22 mouse cellular contexts compared by ENCODE assay signal in genomic region chr10:5205977-5206376, GRCm38 (mm10).
A peak's percentile ranks its signal among the peaks of the same experiment; 100 is the strongest.
DNase-seq lines count a peak whose midpoint lies in the region; ATAC-seq and TF ChIP-seq lines count a peak whose summit lies in the region.
"Had no signal": no experiment of that assay in that cellular context is flagged by ENCODE, and none has a peak within 500 bp of the region (broad histone marks: within the 10 kb centered on the region; RNA-seq: fewer than 3 reads in every experiment).

No protein-coding gene starts in this region.

- no peak overlapping the region for H3K9ac ChIP-seq in stomach, embryonic 14.5 days (replicated peaks; ENCODE audit: low read depth, low read length)
- no peak overlapping the region for H3K9ac ChIP-seq in stomach, postnatal 0 days (ENCODE audit: low read length)
- H3K9ac ChIP-seq in liver, embryonic 15.5 days: peak overlapping the region; percentile 7; the same call in 1 of the 2 replicates
- H3K9ac ChIP-seq: embryonic facial prominence, embryonic 13.5 days; hindbrain, embryonic 14.5 days; limb, embryonic 15.5 days had no signal

- intact Hi-C loops in heart, postnatal 36 days (cut with DNase I): no loop called here

- 91% methylated on average over 3 of the region's 3 CpGs for WGBS in stomach, embryonic 14.5 days
- WGBS in stomach, postnatal 0 days: 91% methylated on average over 3 of the region's 3 CpGs
- WGBS in liver, embryonic 15.5 days (ENCODE audit: insufficient replicate concordance): 20% methylated on average over 3 of the region's 3 CpGs

- TF ChIP-seq CTCF in stomach, postnatal 0 days (IDR thresholded peaks at IDR 0.05; ENCODE audit: low read depth): no peak

- no peak for TF ChIP-seq EP300 in stomach, postnatal 0 days (optimal IDR thresholded peaks at IDR 0.05)

- no peaks in the 10 kb centered on the region for H3K9me3 ChIP-seq in stomach, embryonic 14.5 days (ENCODE audit: control insufficient read depth, low read depth, low read length)
- H3K9me3 ChIP-seq in stomach, postnatal 0 days (ENCODE audit: control insufficient read depth, low read length): no peaks in the 10 kb centered on the region
- no peaks in the 10 kb centered on the region for H3K9me3 ChIP-seq in liver, embryonic 15.5 days (replicated peaks)
- H3K9me3 ChIP-seq: embryonic facial prominence, embryonic 13.5 days; forebrain, embryonic 10.5 days; limb, embryonic 15.5 days; megakaryocyte, embryonic 14.5 days had no signal

- H3K27me3 ChIP-seq in stomach, embryonic 14.5 days (ENCODE audit: control insufficient read depth, insufficient read depth, low read length): no peaks in the 10 kb centered on the region
- H3K27me3 ChIP-seq in stomach, postnatal 0 days (ENCODE audit: control insufficient read depth, insufficient read depth, low read length): no peaks in the 10 kb centered on the region
- H3K27me3 ChIP-seq in liver, embryonic 15.5 days: no peaks in the 10 kb centered on the region
- H3K27me3 ChIP-seq: embryonic facial prominence, embryonic 13.5 days; limb, embryonic 15.5 days; megakaryocyte, embryonic 14.5 days had no signal

- H3K27ac ChIP-seq in stomach, embryonic 14.5 days (ENCODE audit: low read length): no peak overlapping the region
- H3K27ac ChIP-seq in stomach, postnatal 0 days (replicated peaks): no peak overlapping the region
- H3K27ac ChIP-seq in liver, embryonic 15.5 days (replicated peaks): peak overlapping the region; percentile 86
- H3K27ac ChIP-seq: embryonic facial prominence, embryonic 13.5 days; forebrain, embryonic 10.5 days; hindbrain, embryonic 14.5 days; kidney, postnatal 0 days; limb, embryonic 15.5 days had no signal

- no peak overlapping the region for H3K4me2 ChIP-seq in stomach, embryonic 14.5 days (replicated peaks; ENCODE audit: low read depth, low read length)
- no peak overlapping the region for H3K4me2 ChIP-seq in stomach, postnatal 0 days (replicated peaks; ENCODE audit: low read depth)
- peak overlapping the region; percentile 57 for H3K4me2 ChIP-seq in liver, embryonic 15.5 days
- H3K4me2 ChIP-seq: embryonic facial prominence, embryonic 13.5 days; heart, embryonic 11.5 days; hindbrain, embryonic 14.5 days; limb, embryonic 15.5 days had no signal

- no peak overlapping the region for H3K4me3 ChIP-seq in stomach, embryonic 14.5 days (ENCODE audit: low read depth, low read length)
- H3K4me3 ChIP-seq in stomach, postnatal 0 days (ENCODE audit: low read depth, low read length): no peak overlapping the region
- H3K4me3 ChIP-seq in liver, embryonic 15.5 days (replicated peaks): peak overlapping the region; percentile 12; the same call in 1 of the 2 replicates
- H3K4me3 ChIP-seq: embryonic facial prominence, embryonic 13.5 days; forebrain, embryonic 10.5 days; limb, embryonic 15.5 days; megakaryocyte, embryonic 14.5 days had no signal

- H3K36me3 ChIP-seq in stomach, embryonic 14.5 days (ENCODE audit: control insufficient read depth, insufficient read depth, low read length): peaks cover 11% of the 10 kb centered on the region; the same call in 1 of the 2 replicates
- H3K36me3 ChIP-seq in stomach, postnatal 0 days (ENCODE audit: control insufficient read depth, insufficient read depth, low read length): peaks cover 9% of the 10 kb centered on the region; the same call in 1 of the 2 replicates
- 0 out of 2 replicates have a peak, but pooled peaks cover 6% of the 10 kb centered on the region for H3K36me3 ChIP-seq in liver, embryonic 15.5 days (replicated peaks)
- H3K36me3 ChIP-seq: forebrain, embryonic 10.5 days had no signal

- ATAC-seq in stomach, embryonic 14.5 days (ENCODE audit: insufficient number of reproducible peaks, insufficient read depth, low FRiP score, low read depth): peak; percentile 51; the same call in 1 of the 2 replicates
- no peak for ATAC-seq in stomach, postnatal 0 days (ENCODE audit: low FRiP score, low TSS enrichment)
- peak; percentile 82 for ATAC-seq in erythroid progenitor cell, adult 5-6 weeks (replicated peaks; ENCODE audit: low FRiP score, poor library complexity, severe bottlenecking)
- peak; percentile 92 for ATAC-seq in liver, embryonic 15.5 days (ENCODE audit: insufficient read depth)
- ATAC-seq in monocyte, adult 5-6 weeks (replicated peaks; ENCODE audit: insufficient number of reproducible peaks, low FRiP score, low TSS enrichment, poor library complexity, severe bottlenecking): no peak
- ATAC-seq: midbrain, embryonic 16.5 days had no signal

- no peaks in the 10 kb centered on the region for H3K4me1 ChIP-seq in stomach, embryonic 14.5 days (ENCODE audit: control insufficient read depth, insufficient read depth, low read length)
- no peaks in the 10 kb centered on the region for H3K4me1 ChIP-seq in stomach, postnatal 0 days (replicated peaks; ENCODE audit: control insufficient read depth, insufficient read depth)
- H3K4me1 ChIP-seq in liver, embryonic 15.5 days (replicated peaks): peaks cover 66% of the 10 kb centered on the region
- H3K4me1 ChIP-seq: forebrain, embryonic 10.5 days had no signal

- DNase-seq in stomach, postnatal 0 days (ENCODE audit: low spot score): no peak
- no peak for DNase-seq in adrenal gland, postnatal 4 days (ENCODE audit: low spot score in 2 of 2)
- no peak for DNase-seq in heart, postnatal 36 days
- DNase-seq: adrenal gland, postnatal 36 days; B cell, adult 2 months; cerebellum, adult 8-10 months; heart, postnatal 10 days; kidney, adult 18-20 months; lung, postnatal 10 days; right cerebral cortex, postnatal 14 days had no signal

Comparison
In these comparisons a context has a peak if more than half of its experiments do, and no peak if none do; other contexts are left out.
1. ATAC-seq: peak in stomach, embryonic 14.5 days (single experiment), erythroid progenitor cell, adult 5-6 weeks (single experiment) and liver, embryonic 15.5 days (single experiment); none in stomach, postnatal 0 days (single experiment) and monocyte, adult 5-6 weeks (single experiment).